Mouse (Mus musculus) forebrain, embryonic 16.5 days (tissue): Measurements from ENCODE around the gene Tnfaip8l3. TPM values are rescaled to one million over a fixed set of nuclear protein-coding genes. Genes with fewer than 3 reads are reported as not detected.

ENCODE experiments used
- ATAC-seq: fragments of 200-750 bp; cut with Nextera tagmentation; 2 replicates; pipeline ENCODE4 v1.8.0; 2017; ENCODE audit warnings: mild to moderate bottlenecking, moderate library complexity
- H3K27ac ChIP-seq: fragments of 300-500 bp; sonication (generic); 2 replicates; pipeline ENCODE4 v1.5.1; 2014; ENCODE audit warnings: low read length, control low read depth
- H3K27me3 ChIP-seq: fragments of 300-500 bp; sonication (generic); replicated peaks from 2 replicates; pipeline ENCODE4 v1.6.1; 2014; ENCODE audit warnings: low read length; ENCODE audit not compliant: control insufficient read depth, insufficient read depth
- H3K36me3 ChIP-seq: fragments of 300-500 bp; sonication (generic); 2 replicates; pipeline ENCODE4 v1.6.1; 2014; ENCODE audit not compliant: control insufficient read depth, insufficient read depth
- H3K4me1 ChIP-seq: fragments of 300-500 bp; sonication (generic); replicated peaks from 2 replicates; pipeline ENCODE4 v1.6.1; 2014; ENCODE audit warnings: low read length; ENCODE audit not compliant: control insufficient read depth, insufficient read depth
- H3K4me2 ChIP-seq: fragments of 300-500 bp; sonication (generic); 2 replicates; pipeline ENCODE4 v1.6.1; 2014; ENCODE audit warnings: mild to moderate bottlenecking, low read length, control low read depth
- H3K4me3 ChIP-seq: fragments of 300-500 bp; sonication (generic); replicated peaks from 2 replicates; pipeline ENCODE4 v1.5.1; 2014; ENCODE audit warnings: mild to moderate bottlenecking, low read length, control low read depth
- H3K9ac ChIP-seq: fragments of 300-500 bp; sonication (generic); replicated peaks from 2 replicates; pipeline ENCODE4 v1.6.1; 2014; ENCODE audit warnings: low read depth, low read length, control low read depth
- H3K9me3 ChIP-seq: fragments of 300-500 bp; sonication (generic); 2 replicates; pipeline ENCODE4 v1.6.1; 2016; ENCODE audit warnings: low read length; ENCODE audit not compliant: control insufficient read depth
- WGBS: fragments of 180-500 bp; shearing (Covaris S2); extraction: QIAGEN DNeasy Blood & Tissue Kit; methylation state at CpG from one replicate; pipeline ENCODE4 v1.1.7; 2014; 5-methylcytosine and 5-hydroxymethylcytosine counted together
- polyA plus RNA-seq: library from polyadenylated mRNA; unstranded; fragments of >200 nt; fragmentation: Nextera tagmentation; extraction: Ambion mirVana; gene quantifications from 2 replicates; pipeline ENCODE4 v1.2.1, GENCODE M21; 2015

The Tnfaip8l3 gene
- polyA plus RNA-seq, 1 experiment from 2014 or later: 0.63 TPM

- Histone ChIP-seq H3K9me3 (no peaks in the 10 kb centered on the region), H3K27ac (no peak overlapping the region), H3K4me3 (peak overlapping the region; percentile 54), H3K9ac (peak overlapping the region; percentile 10; the same call in 1 of the 2 replicates), H3K4me2 (peak overlapping the region; percentile 86), H3K36me3 (no peaks in the 10 kb centered on the region), H3K27me3 (no peaks in the 10 kb centered on the region), H3K4me1 (peaks cover 24% of the 10 kb centered on the region)
- WGBS: 39% methylated on average over 5 of the region's 5 CpGs
- no peak for ATAC-seq
These were observed 1.0 kb upstream of the Tnfaip8l3 start for GRCm38 (mm10) chr9:54069204-54069603.

- peak; percentile 69 for ATAC-seq
- peaks cover 24% of the 10 kb centered on the region for H3K4me1 ChIP-seq
- no peaks in the 10 kb centered on the region for H3K9me3 ChIP-seq
- H3K4me2 ChIP-seq: peak overlapping the region; percentile 86
- no peak overlapping the region for H3K27ac ChIP-seq
- H3K36me3 ChIP-seq: no peaks in the 10 kb centered on the region
- H3K4me3 ChIP-seq: peak overlapping the region; percentile 54
- 0% methylated on average over 11 of the region's 11 CpGs for WGBS
- H3K9ac ChIP-seq: peak overlapping the region; percentile 67
- H3K27me3 ChIP-seq: no peaks in the 10 kb centered on the region
These were observed 589 bp upstream of the Tnfaip8l3 start for GRCm38 (mm10) chr9:54068777-54069176.

GRCm38 (mm10) chr9:54067642-54068031 lies 551 bp downstream of the Tnfaip8l3 start:
- Histone ChIP-seq H3K27ac (no peak overlapping the region), H3K27me3 (no peaks in the 10 kb centered on the region), H3K9me3 (no peaks in the 10 kb centered on the region), H3K4me3 (peak overlapping the region; percentile 54), H3K36me3 (no peaks in the 10 kb centered on the region), H3K4me2 (peak overlapping the region; percentile 86), H3K9ac (peak overlapping the region; percentile 67), H3K4me1 (peaks cover 24% of the 10 kb centered on the region)
- 3% methylated on average over 16 of the region's 16 CpGs for WGBS
- 0 out of 2 replicates have a peak, but pooled peaks have one; percentile 13 for ATAC-seq

- Histone ChIP-seq H3K27ac (no peak overlapping the region), H3K4me2 (no peak overlapping the region), H3K4me1 (peaks cover 24% of the 10 kb centered on the region), H3K9me3 (no peaks in the 10 kb centered on the region), H3K4me3 (no peak overlapping the region), H3K9ac (no peak overlapping the region), H3K27me3 (no peaks in the 10 kb centered on the region), H3K36me3 (no peaks in the 10 kb centered on the region)
- no peak for ATAC-seq
- WGBS: 50% methylated on average over 3 of the region's 3 CpGs
These were observed 3.4 kb downstream of the Tnfaip8l3 start for GRCm38 (mm10) chr9:54064836-54065235.

- WGBS: 91% methylated on average over 3 of the region's 3 CpGs
- no peaks in the 10 kb centered on the region for H3K27me3 ChIP-seq
- no peaks in the 10 kb centered on the region for H3K9me3 ChIP-seq
- ATAC-seq: no peak
- peaks cover 17% of the 10 kb centered on the region for H3K4me1 ChIP-seq
- H3K9ac ChIP-seq: no peak overlapping the region
- no peak overlapping the region for H3K4me2 ChIP-seq
- H3K4me3 ChIP-seq: no peak overlapping the region
- no peak overlapping the region for H3K27ac ChIP-seq
- H3K36me3 ChIP-seq: no peaks in the 10 kb centered on the region
These were observed 4.5 kb downstream of the Tnfaip8l3 start for GRCm38 (mm10) chr9:54063655-54064054.

GRCm38 (mm10) chr9:54061666-54062065 lies 6.5 kb downstream of the Tnfaip8l3 start:
- Histone ChIP-seq H3K4me1 (peaks cover 6% of the 10 kb centered on the region), H3K27ac (no peak overlapping the region), H3K4me3 (no peak overlapping the region), H3K4me2 (no peak overlapping the region), H3K27me3 (no peaks in the 10 kb centered on the region), H3K9me3 (no peaks in the 10 kb centered on the region), H3K9ac (no peak overlapping the region), H3K36me3 (no peaks in the 10 kb centered on the region)
- no peak for ATAC-seq
- WGBS: 82% methylated on average over 5 of the region's 5 CpGs

- 87% methylated on average over 3 of the region's 3 CpGs for WGBS
- no peak for ATAC-seq
- Histone ChIP-seq H3K4me2 (no peak overlapping the region), H3K27me3 (no peaks in the 10 kb centered on the region), H3K27ac (no peak overlapping the region), H3K4me1 (no peaks in the 10 kb centered on the region), H3K9ac (no peak overlapping the region), H3K4me3 (no peak overlapping the region), H3K9me3 (no peaks in the 10 kb centered on the region), H3K36me3 (no peaks in the 10 kb centered on the region)
These were observed 16.7 kb downstream of the Tnfaip8l3 start for GRCm38 (mm10) chr9:54051298-54052068.

- H3K27ac ChIP-seq: no peak overlapping the region
- H3K9me3 ChIP-seq: no peaks in the 10 kb centered on the region
- no peak for ATAC-seq
- H3K27me3 ChIP-seq: no peaks in the 10 kb centered on the region
- 79% methylated on average over 5 of the region's 5 CpGs for WGBS
- H3K4me3 ChIP-seq: no peak overlapping the region
- no peaks in the 10 kb centered on the region for H3K4me1 ChIP-seq
- no peak overlapping the region for H3K9ac ChIP-seq
- H3K36me3 ChIP-seq: no peaks in the 10 kb centered on the region
- H3K4me2 ChIP-seq: no peak overlapping the region
These were observed 19.2 kb downstream of the Tnfaip8l3 start for GRCm38 (mm10) chr9:54048978-54049377.

- Histone ChIP-seq H3K9me3 (no peaks in the 10 kb centered on the region), H3K27ac (no peak overlapping the region), H3K27me3 (no peaks in the 10 kb centered on the region), H3K4me3 (no peak overlapping the region), H3K4me2 (no peak overlapping the region), H3K9ac (no peak overlapping the region), H3K4me1 (no peaks in the 10 kb centered on the region), H3K36me3 (no peaks in the 10 kb centered on the region)
- ATAC-seq: no peak
- 91% methylated on average over 5 of the region's 5 CpGs for WGBS
These were observed 25.1 kb downstream of the Tnfaip8l3 start for GRCm38 (mm10) chr9:54043067-54043466.
